Mouse (Mus musculus): ENCODE measurements at regions not wholly inside any gene's neighbourhood (a gene's known extent, or its start where the extent isn't known, plus 50 kb on each side); places are given as distances from the start of the nearest gene placed in this dataset.
A peak's percentile ranks its signal among the peaks of the same experiment; 100 is the strongest.

DNA sequence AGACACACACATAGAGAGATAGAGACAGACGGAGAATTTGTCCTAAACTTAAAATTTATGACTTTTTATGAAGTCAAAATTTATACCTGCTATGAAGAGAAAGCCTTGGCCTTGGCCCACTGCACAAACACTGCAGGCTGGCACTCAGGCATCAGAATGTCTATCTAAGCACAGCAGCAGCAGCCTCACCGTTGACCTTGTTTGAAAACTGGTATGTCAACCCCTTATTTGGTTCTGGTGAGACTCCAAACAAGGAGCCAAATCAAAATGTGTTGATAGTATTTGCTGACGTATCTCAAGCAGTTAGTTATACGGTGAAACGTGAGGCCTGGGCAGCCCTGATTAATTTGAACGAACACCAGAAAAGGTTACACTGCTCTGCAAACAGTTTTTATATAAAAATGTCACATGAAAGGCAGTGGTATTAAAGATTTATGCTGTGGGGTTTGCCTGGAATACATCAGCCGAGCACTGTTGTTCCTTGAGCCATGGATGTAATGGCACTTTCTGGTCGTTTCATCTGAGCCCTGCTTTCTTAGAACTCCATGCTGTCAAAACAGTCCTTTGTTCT lies 97.1 kb upstream of the Gm9747 start:
- Histone ChIP-seq H3K9ac (ENCODE audit: low read length) (no peak overlapping the region), H3K27me3 (ENCODE audit: control insufficient read depth, insufficient read depth, low read length) (0 out of 2 replicates have a peak, but pooled peaks cover 3% of the 10 kb centered on the region), H3K9me3 (ENCODE audit: control insufficient read depth, low read length) (no peaks in the 10 kb centered on the region), H3K4me2 (ENCODE audit: low read length) (no peak overlapping the region), H3K36me3 (ENCODE audit: control insufficient read depth, insufficient read depth, low read length) (no peaks in the 10 kb centered on the region), H3K4me1 (ENCODE audit: control insufficient read depth in 2 of 2, insufficient read depth in 2 of 2, low read length in 2 of 2) (peaks cover 3 to 9% of the 10 kb centered on the region in 2 experiments; a peak in 2 of 4 replicates), H3K4me3 (ENCODE audit: control insufficient read depth in 1 of 2, insufficient read depth in 1 of 2, low read depth in 1 of 2, low read length in 2 of 2) (no peak overlapping the region), H3K27ac (replicated peaks in 1 of 2; ENCODE audit: control insufficient read depth in 1 of 2, insufficient read depth in 1 of 2, low read depth in 2 of 2, low read length in 2 of 2) (peak overlapping the region in 1 of 2 experiments; percentile 22; a peak in 1 of 4 replicates)
- WGBS = 38% methylated on average over 8 of the region's 8 CpGs
- ATAC-seq (ENCODE audit: insufficient number of reproducible peaks, insufficient read depth, low FRiP score, low read depth) = no peak

DNA sequence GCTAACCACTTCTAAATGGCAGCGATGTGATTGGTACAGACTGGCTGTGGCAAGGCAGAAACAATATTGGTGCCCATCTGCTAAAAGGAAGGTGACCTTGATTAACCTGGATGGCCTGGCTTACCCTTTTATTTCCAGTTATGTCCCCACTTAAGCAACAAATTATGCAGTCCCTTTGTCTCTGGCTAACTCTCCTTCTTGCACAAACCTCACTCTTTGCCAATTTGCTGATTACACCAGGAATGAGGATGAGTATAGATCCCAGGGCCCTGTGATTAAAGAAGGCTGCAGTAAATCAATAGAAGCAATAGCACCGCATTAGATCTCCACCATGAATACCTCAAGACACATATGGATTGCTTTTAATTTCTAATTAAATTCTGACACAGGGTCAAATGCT lies 87.7 kb upstream of the Gm9747 start:
- no peaks in the 10 kb centered on the region for H3K9me3 ChIP-seq (ENCODE audit: control insufficient read depth, low read length)
- H3K27ac ChIP-seq (replicated peaks in 1 of 2; ENCODE audit: control insufficient read depth in 1 of 2, insufficient read depth in 1 of 2, low read depth in 2 of 2, low read length in 2 of 2) = no peak overlapping the region
- H3K4me1 ChIP-seq (ENCODE audit: control insufficient read depth in 2 of 2, insufficient read depth in 2 of 2, low read length in 2 of 2) = no peaks in the 10 kb centered on the region
- WGBS = 88% methylated on average over 2 of the region's 2 CpGs
- H3K4me2 ChIP-seq (ENCODE audit: low read length) = no peak overlapping the region
- no peak overlapping the region for H3K9ac ChIP-seq (ENCODE audit: low read length)
- no peaks in the 10 kb centered on the region for H3K36me3 ChIP-seq (ENCODE audit: control insufficient read depth, insufficient read depth, low read length)
- H3K27me3 ChIP-seq (ENCODE audit: control insufficient read depth, insufficient read depth, low read length) = peaks cover 12% of the 10 kb centered on the region
- no peak overlapping the region for H3K4me3 ChIP-seq (ENCODE audit: control insufficient read depth in 1 of 2, insufficient read depth in 1 of 2, low read depth in 1 of 2, low read length in 2 of 2)
- ATAC-seq (ENCODE audit: insufficient number of reproducible peaks, insufficient read depth, low FRiP score, low read depth) = no peak

DNA sequence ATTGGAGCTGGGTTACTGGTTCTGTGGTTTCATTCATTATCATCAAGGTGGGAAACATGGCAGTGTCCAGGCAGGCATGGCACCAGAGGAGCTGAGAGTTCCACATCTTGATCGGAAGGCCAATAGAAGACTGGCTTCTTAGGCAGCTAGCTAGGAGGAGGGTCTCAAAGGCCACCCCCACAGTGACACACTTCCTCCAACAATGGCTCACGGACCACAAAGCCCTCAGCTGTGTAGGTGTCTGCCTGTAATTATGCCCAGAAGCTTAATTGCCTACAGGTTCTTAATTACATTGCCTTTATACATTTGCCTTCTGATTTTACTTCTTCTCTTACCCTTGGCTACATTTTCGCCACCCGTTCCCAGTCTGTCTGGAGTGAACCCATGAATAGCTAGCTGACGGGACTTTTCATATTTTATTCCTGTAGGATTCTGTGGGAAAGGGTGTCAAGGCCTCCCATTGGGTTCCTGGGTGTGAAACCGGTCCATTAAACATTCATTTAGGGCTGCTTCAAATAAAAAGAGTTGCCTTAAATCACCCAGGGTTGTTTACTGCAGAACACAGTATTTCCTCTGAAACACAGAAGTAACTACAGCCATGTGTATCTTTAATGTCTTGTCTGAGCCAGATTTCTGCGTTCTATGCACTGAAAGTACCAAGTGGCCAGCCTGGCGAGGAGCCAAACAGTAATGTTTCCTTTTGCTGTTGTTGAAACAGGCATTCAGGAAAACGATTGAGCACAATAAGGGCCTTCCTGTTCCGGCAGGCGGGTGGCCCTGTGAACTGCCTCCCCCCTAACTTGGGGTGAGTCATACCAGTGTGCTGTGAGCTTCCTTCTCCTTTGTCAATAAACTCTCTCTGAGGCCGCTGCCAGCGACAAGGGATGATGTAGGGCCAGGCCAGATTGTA lies 82.4 kb upstream of the Gm9747 start:
- H3K27me3 ChIP-seq (ENCODE audit: control insufficient read depth, insufficient read depth, low read length) = peaks cover 15% of the 10 kb centered on the region; the same call in 1 of the 2 replicates
- ATAC-seq (ENCODE audit: insufficient number of reproducible peaks, insufficient read depth, low FRiP score, low read depth) = peak; percentile 59
- no peak overlapping the region for H3K4me3 ChIP-seq (ENCODE audit: control insufficient read depth in 1 of 2, insufficient read depth in 1 of 2, low read depth in 1 of 2, low read length in 2 of 2)
- 51% methylated on average over 13 of the region's 13 CpGs for WGBS
- H3K9me3 ChIP-seq (ENCODE audit: control insufficient read depth, low read length) = no peaks in the 10 kb centered on the region
- peak overlapping the region in 1 of 2 experiments; percentile 14; a peak in 1 of 4 replicates for H3K27ac ChIP-seq (replicated peaks in 1 of 2; ENCODE audit: control insufficient read depth in 1 of 2, insufficient read depth in 1 of 2, low read depth in 2 of 2, low read length in 2 of 2)
- H3K4me2 ChIP-seq (ENCODE audit: low read length) = no peak overlapping the region
- H3K4me1 ChIP-seq (ENCODE audit: control insufficient read depth in 2 of 2, insufficient read depth in 2 of 2, low read length in 2 of 2) = peaks cover 6 to 9% of the 10 kb centered on the region in 2 experiments
- no peaks in the 10 kb centered on the region for H3K36me3 ChIP-seq (ENCODE audit: control insufficient read depth, insufficient read depth, low read length)
- no peak overlapping the region for H3K9ac ChIP-seq (ENCODE audit: low read length)

DNA sequence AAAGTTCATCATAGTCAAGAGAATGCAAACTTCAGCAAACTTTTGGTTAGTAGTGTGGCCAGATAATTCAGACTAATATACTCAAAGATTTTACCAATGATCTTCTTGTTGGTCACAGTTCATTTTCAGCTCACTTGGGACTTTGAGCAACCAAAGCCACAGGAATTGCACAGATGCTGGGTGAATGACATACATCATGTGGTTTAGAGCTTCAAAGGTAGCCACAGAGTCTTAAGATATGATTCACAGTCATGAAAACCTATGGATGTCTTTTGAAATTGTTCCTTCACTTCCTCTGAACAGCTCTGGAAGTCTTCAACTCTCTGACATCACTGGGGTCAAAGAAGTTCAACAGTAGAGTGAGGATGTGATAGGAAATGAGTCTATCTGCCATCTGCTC lies 77.0 kb upstream of the Gm9747 start:
- Histone ChIP-seq H3K4me3 (ENCODE audit: control insufficient read depth in 1 of 2, insufficient read depth in 1 of 2, low read depth in 1 of 2, low read length in 2 of 2) (no peak overlapping the region), H3K36me3 (ENCODE audit: control insufficient read depth, insufficient read depth, low read length) (no peaks in the 10 kb centered on the region), H3K4me2 (ENCODE audit: low read length) (no peak overlapping the region), H3K9me3 (ENCODE audit: control insufficient read depth, low read length) (no peaks in the 10 kb centered on the region), H3K4me1 (ENCODE audit: control insufficient read depth in 2 of 2, insufficient read depth in 2 of 2, low read length in 2 of 2) (peaks cover 3 to 5% of the 10 kb centered on the region in 2 experiments; a peak in 3 of 4 replicates), H3K9ac (ENCODE audit: low read length) (no peak overlapping the region), H3K27me3 (ENCODE audit: control insufficient read depth, insufficient read depth, low read length) (peaks cover 6% of the 10 kb centered on the region; the same call in 1 of the 2 replicates), H3K27ac (replicated peaks in 1 of 2; ENCODE audit: control insufficient read depth in 1 of 2, insufficient read depth in 1 of 2, low read depth in 2 of 2, low read length in 2 of 2) (no peak overlapping the region)
- no peak for ATAC-seq (ENCODE audit: insufficient number of reproducible peaks, insufficient read depth, low FRiP score, low read depth)

DNA sequence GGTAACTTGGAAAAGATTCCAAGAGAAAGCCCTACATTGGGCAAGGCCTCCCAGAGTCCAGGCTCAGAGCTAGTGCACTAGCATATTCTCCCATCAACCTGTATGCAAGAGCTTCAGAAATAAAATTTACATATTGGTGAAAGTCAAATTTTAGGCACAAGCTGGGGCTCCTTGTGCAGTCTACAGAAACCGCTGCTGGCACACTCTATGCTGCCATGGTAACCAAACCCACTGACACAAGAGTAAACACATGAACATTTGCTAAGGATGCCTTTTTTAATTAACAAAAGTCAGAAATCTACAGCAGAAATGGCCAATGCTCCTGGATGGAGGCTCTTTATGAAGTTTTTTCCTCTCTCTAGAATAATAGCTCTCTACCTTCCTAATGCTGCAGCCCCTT lies 75.9 kb upstream of the Gm9747 start:
- Histone ChIP-seq H3K27me3 (ENCODE audit: control insufficient read depth, insufficient read depth, low read length) (peaks cover 6% of the 10 kb centered on the region; the same call in 1 of the 2 replicates), H3K27ac (replicated peaks in 1 of 2; ENCODE audit: control insufficient read depth in 1 of 2, insufficient read depth in 1 of 2, low read depth in 2 of 2, low read length in 2 of 2) (no peak overlapping the region), H3K4me1 (ENCODE audit: control insufficient read depth in 2 of 2, insufficient read depth in 2 of 2, low read length in 2 of 2) (no peaks in the 10 kb centered on the region), H3K9ac (ENCODE audit: low read length) (no peak overlapping the region), H3K9me3 (ENCODE audit: control insufficient read depth, low read length) (no peaks in the 10 kb centered on the region), H3K4me2 (ENCODE audit: low read length) (no peak overlapping the region), H3K4me3 (ENCODE audit: control insufficient read depth in 1 of 2, insufficient read depth in 1 of 2, low read depth in 1 of 2, low read length in 2 of 2) (no peak overlapping the region), H3K36me3 (ENCODE audit: control insufficient read depth, insufficient read depth, low read length) (no peaks in the 10 kb centered on the region)
- 88% methylated on average over 1 of the region's 1 CpGs for WGBS
- no peak for ATAC-seq (ENCODE audit: insufficient number of reproducible peaks, insufficient read depth, low FRiP score, low read depth)

DNA sequence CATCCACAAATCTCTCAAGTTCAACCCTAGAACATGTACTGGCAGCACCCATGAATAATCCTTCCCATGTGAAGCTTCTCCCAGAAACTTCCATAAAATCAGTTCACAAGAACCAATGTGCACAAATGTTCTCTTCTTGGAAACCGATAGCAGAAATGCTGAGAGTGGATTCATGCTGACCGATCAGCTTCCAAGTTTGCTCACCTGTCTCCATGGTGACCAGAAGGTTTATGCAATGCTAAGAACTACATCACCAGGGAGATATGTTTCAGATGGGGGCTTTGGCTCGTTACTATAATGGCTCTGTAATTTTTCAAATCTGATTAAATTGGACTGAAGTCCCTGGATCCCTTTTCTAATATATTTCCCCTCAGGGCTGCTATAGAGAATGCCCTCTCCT lies 74.4 kb upstream of the Gm9747 start:
- ATAC-seq (ENCODE audit: insufficient number of reproducible peaks, insufficient read depth, low FRiP score, low read depth) = no peak
- Histone ChIP-seq H3K27ac (replicated peaks in 1 of 2; ENCODE audit: control insufficient read depth in 1 of 2, insufficient read depth in 1 of 2, low read depth in 2 of 2, low read length in 2 of 2) (no peak overlapping the region), H3K4me2 (ENCODE audit: low read length) (no peak overlapping the region), H3K36me3 (ENCODE audit: control insufficient read depth, insufficient read depth, low read length) (no peaks in the 10 kb centered on the region), H3K4me1 (ENCODE audit: control insufficient read depth in 2 of 2, insufficient read depth in 2 of 2, low read length in 2 of 2) (no peaks in the 10 kb centered on the region), H3K9me3 (ENCODE audit: control insufficient read depth, low read length) (no peaks in the 10 kb centered on the region), H3K27me3 (ENCODE audit: control insufficient read depth, insufficient read depth, low read length) (peaks cover 3% of the 10 kb centered on the region; the same call in 1 of the 2 replicates), H3K4me3 (ENCODE audit: control insufficient read depth in 1 of 2, insufficient read depth in 1 of 2, low read depth in 1 of 2, low read length in 2 of 2) (no peak overlapping the region), H3K9ac (ENCODE audit: low read length) (no peak overlapping the region)
- 66% methylated on average over 3 of the region's 3 CpGs for WGBS

DNA sequence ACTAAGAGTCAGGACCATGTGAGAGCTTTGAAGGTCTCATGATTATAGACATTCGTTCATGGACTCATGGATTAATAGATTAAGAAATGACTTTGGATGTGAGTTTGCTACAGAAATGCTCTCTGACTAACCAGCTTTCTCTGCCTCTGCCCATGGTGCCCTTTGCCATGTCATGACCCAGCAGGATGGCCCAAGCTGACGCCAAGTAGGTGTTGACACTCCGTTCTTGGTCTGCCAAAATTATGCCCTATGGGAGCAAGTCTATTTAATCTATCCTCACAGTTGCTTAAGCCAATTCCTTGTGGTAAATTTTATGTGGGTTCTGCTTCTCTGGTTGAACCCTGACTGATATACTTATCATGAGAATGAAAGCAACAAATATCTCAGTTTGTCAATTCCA lies 73.7 kb upstream of the Gm9747 start:
- Histone ChIP-seq H3K9me3 (ENCODE audit: control insufficient read depth, low read length) (no peaks in the 10 kb centered on the region), H3K4me2 (ENCODE audit: low read length) (no peak overlapping the region), H3K36me3 (ENCODE audit: control insufficient read depth, insufficient read depth, low read length) (no peaks in the 10 kb centered on the region), H3K4me1 (ENCODE audit: control insufficient read depth in 2 of 2, insufficient read depth in 2 of 2, low read length in 2 of 2) (no peaks in the 10 kb centered on the region), H3K27me3 (ENCODE audit: control insufficient read depth, insufficient read depth, low read length) (peaks cover 3% of the 10 kb centered on the region; the same call in 1 of the 2 replicates), H3K27ac (replicated peaks in 1 of 2; ENCODE audit: control insufficient read depth in 1 of 2, insufficient read depth in 1 of 2, low read depth in 2 of 2, low read length in 2 of 2) (no peak overlapping the region), H3K9ac (ENCODE audit: low read length) (no peak overlapping the region), H3K4me3 (ENCODE audit: control insufficient read depth in 1 of 2, insufficient read depth in 1 of 2, low read depth in 1 of 2, low read length in 2 of 2) (no peak overlapping the region)
- WGBS = 92% methylated on average over 3 of the region's 3 CpGs
- ATAC-seq (ENCODE audit: insufficient number of reproducible peaks, insufficient read depth, low FRiP score, low read depth) = no peak

Measured in heart, embryonic 14.5 days (tissue).